Mouse (Mus musculus) kidney, postnatal 0 days (tissue): ENCODE measurements around the gene Zfp541. TPM values are rescaled to one million over a fixed set of nuclear protein-coding genes. Genes with fewer than 3 reads are reported as not detected.

Source experiments
- ATAC-seq: fragments of 200-750 bp; cut with Nextera tagmentation; replicated peaks from 2 replicates; pipeline ENCODE4 v1.8.0; 2017; ENCODE audit warnings: low read depth, moderate number of reproducible peaks, moderate TSS enrichment, moderate library complexity; ENCODE audit not compliant: low FRiP score
- DNase-seq: peaks from one replicate; pipeline ENCODE4 v3.0.0-alpha.2; 2016; ENCODE audit warnings: low spot score
- H3K27ac ChIP-seq: fragments of 300-500 bp; sonication (generic); 2 replicates; pipeline ENCODE4 v1.5.1; 2014; ENCODE audit warnings: mild to moderate bottlenecking
- H3K27me3 ChIP-seq: fragments of 300-500 bp; sonication (generic); 2 replicates; pipeline ENCODE4 v1.6.1; 2014; ENCODE audit warnings: low read length, mixed read lengths; ENCODE audit not compliant: insufficient read depth
- H3K36me3 ChIP-seq: fragments of 300-500 bp; sonication (generic); 2 replicates; pipeline ENCODE4 v1.6.1; 2014; ENCODE audit warnings: low read length, mixed read lengths; ENCODE audit not compliant: insufficient read depth
- H3K4me1 ChIP-seq: fragments of 300-500 bp; sonication (generic); replicated peaks from 2 replicates; pipeline ENCODE4 v1.6.1; 2014; ENCODE audit warnings: antibody characterized with exemption, low read length, mixed read lengths; ENCODE audit not compliant: insufficient read depth
- H3K4me2 ChIP-seq: fragments of 300-500 bp; sonication (generic); 2 replicates; pipeline ENCODE4 v1.6.1; 2014; ENCODE audit warnings: mild to moderate bottlenecking, low read length, moderate library complexity, mixed read lengths
- H3K4me3 ChIP-seq: fragments of 300-500 bp; sonication (generic); replicated peaks from 2 replicates; pipeline ENCODE4 v1.5.1; 2014; ENCODE audit warnings: low read depth, low read length
- H3K9ac ChIP-seq: fragments of 300-500 bp; sonication (generic); 2 replicates; pipeline ENCODE4 v1.6.1; 2014; ENCODE audit warnings: low read depth, low read length
- H3K9me3 ChIP-seq: fragments of 300-500 bp; sonication (generic); replicated peaks from 2 replicates; pipeline ENCODE4 v1.6.1; 2016; ENCODE audit warnings: low read length, inconsistent platforms, mixed read lengths
- CTCF ChIP-seq: IDR thresholded peaks from 2 replicates; pipeline ENCODE4 v1.5.1; 2016; ENCODE audit warnings: antibody characterized with exemption, low read depth, mild to moderate bottlenecking, moderate library complexity
- WGBS: fragments of 180-500 bp; shearing (Covaris S2); extraction: QIAGEN DNeasy Blood & Tissue Kit; methylation state at CpG from one replicate; pipeline ENCODE4 v1.1.7; 2014; 5-methylcytosine and 5-hydroxymethylcytosine counted together
- polyA plus RNA-seq: library from polyadenylated mRNA; unstranded; fragments of >200 nt; fragmentation: Nextera tagmentation; extraction: Ambion mirVana; gene quantifications from 2 replicates; pipeline ENCODE4 v1.2.1, GENCODE M21; 2015

Gene Zfp541
- polyA plus RNA-seq, 1 experiment from 2014 or later = 0.05 TPM

DNA sequence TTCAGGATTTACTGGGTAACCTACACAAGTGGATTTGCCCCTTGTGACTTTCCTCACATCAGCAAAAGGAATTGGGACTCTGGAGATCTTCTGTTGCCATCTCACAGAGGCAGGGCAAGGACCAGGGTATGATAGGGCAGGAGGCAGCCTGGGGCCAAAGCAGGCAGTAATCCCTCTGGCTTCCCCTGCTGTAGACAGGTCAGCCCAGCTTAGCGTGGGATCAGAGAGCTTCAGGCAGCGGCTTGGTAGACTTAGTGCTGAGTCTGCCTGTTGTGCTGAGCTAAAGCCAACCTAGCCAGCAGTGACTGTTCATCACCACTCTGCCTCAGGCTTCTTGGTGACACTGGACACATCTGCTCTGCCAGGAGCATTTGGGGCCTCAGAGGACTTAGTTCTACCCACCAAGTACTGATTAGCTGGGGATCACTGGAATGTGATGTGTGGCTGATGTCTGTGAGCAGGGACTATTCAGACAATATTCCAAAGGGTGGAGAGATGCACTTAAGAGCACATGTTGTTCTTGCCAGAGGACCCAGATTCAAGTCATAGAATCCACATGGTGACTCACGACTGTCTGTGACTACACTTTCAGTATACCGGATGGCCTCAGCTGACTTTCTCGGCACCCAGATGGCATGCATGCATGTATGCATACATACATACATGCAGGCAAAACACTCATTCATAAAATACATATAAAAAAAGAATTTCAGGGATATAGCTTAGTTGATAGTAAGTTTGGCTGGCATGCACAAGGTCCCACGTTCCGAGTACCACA lies 43.2 kb downstream of the Zfp541 start:
- no peaks in the 10 kb centered on the region for H3K9me3 ChIP-seq
- peaks cover 45% of the 10 kb centered on the region for H3K36me3 ChIP-seq
- DNase-seq (no peak), ATAC-seq (no peak)
- 88% methylated on average over 7 of the region's 7 CpGs for WGBS
- no peaks in the 10 kb centered on the region for H3K27me3 ChIP-seq
- H3K4me2 ChIP-seq = no peak overlapping the region
- H3K4me3 ChIP-seq = no peak overlapping the region
- no peak for TF ChIP-seq CTCF
- H3K4me1 ChIP-seq = peaks cover 3% of the 10 kb centered on the region; the same call in 1 of the 2 replicates
- no peak overlapping the region for H3K9ac ChIP-seq
- no peak overlapping the region for H3K27ac ChIP-seq

DNA sequence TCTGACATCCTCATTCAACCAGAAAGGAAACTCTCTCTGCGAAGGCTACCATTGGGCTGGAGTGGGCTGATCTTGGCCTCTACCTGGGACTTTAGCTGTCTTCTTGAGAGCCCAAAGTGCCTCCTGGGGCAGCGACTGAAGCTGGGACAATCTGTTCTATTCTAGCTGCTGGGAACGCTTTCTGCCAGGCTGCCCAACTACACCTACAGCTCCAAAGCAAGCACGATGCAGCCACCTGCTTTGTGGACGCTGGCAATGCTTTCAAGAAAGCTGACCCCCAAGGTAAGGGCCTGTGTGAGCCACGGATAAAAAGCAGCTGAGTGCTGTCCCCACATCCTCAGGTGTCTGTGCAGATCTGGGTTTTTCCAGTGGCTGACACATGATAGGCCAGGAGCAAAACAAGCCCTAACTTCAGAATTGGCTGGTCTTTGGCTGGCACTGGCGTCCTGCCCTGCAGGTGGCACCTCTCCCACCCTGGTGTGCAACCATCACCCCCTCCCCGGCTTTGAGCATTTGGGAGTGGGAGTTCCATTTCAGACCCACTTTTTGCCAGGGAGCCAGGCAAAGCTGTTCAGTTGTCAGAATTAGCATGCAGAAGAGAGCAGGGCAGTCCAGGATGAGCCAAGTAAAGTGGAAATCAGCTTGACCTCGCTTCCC lies 47.4 kb downstream of the Zfp541 start:
- no peak for DNase-seq
- H3K27ac ChIP-seq = no peak overlapping the region
- peaks cover 67% of the 10 kb centered on the region for H3K36me3 ChIP-seq
- no peak for TF ChIP-seq CTCF
- no peak overlapping the region for H3K4me3 ChIP-seq
- H3K4me1 ChIP-seq = no peaks in the 10 kb centered on the region
- no peak overlapping the region for H3K9ac ChIP-seq
- H3K4me2 ChIP-seq = no peak overlapping the region
- 91% methylated on average over 9 of the region's 9 CpGs for WGBS
- no peaks in the 10 kb centered on the region for H3K9me3 ChIP-seq
- H3K27me3 ChIP-seq = no peaks in the 10 kb centered on the region
- ATAC-seq = no peak

DNA sequence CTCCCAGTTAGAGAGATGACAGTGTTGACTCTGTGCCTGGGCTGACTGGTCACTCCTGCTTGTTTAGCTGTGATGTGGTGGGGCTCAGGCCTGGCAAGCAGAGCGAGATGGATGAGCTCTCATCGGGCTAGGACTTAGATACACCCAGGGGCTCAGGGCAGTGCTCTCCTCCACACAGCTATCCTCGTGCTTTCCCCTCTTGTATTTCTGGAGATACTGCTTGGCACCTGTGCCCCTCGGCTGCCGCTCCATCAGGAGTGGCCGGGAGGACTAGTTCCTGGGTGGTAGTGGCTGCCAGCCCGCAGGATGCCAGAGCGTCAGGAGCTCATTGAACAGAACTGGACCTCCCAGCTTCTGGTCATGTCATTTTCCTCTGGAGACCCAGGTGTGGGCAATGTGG lies 48.5 kb downstream of the Zfp541 start:
- WGBS = 93% methylated on average over 8 of the region's 8 CpGs
- no peak overlapping the region for H3K4me2 ChIP-seq

DNA sequence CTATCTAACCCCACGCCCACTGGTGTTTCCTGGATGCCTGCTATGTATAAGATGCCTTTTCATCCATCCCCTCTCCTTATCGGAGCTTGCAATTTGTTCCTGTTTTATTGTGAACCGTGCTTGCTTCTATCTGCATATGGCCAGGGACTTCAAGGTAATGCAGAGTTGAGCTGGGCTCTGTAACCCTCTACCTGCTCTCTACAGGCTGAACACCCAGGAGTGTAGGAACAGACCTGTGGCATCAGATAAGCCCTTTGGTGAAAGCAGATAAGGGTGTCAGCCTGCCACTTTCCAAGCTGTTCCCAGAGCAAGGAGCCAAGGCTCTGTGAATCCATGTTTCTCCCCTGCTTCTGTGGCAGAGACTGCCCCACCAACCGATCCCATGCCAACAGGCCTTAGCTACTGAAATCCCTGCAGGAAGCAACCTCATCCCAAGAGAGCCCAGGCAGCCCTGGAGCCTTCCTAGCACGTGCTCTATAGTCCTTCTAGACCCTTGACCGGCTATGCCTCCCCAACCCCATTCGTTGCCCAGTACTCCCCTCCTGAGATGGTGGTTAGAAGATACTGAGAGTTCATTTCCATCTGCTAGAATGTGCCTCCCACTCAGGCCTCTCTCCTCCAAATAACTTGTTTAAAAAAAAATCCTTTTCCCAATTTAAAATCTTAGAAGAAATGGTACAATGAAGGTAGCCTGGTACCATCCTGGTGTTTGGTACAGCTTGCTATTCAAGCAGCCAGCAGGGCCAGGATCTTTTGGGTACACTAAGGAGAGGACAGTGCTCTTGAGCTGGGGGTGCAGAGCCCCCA lies 49.9 kb downstream of the Zfp541 start:
- Histone ChIP-seq H3K4me2 (no peak overlapping the region), H3K9ac (no peak overlapping the region), H3K4me3 (no peak overlapping the region), H3K4me1 (no peaks in the 10 kb centered on the region), H3K9me3 (no peaks in the 10 kb centered on the region), H3K36me3 (peaks cover 82% of the 10 kb centered on the region), H3K27ac (no peak overlapping the region), H3K27me3 (no peaks in the 10 kb centered on the region)
- no peak for TF ChIP-seq CTCF
- no peak for DNase-seq
- ATAC-seq = no peak
- WGBS = 92% methylated on average over 7 of the region's 7 CpGs

More for the DNA sequence above, 48.5 kb downstream of the Zfp541 start:
- Histone ChIP-seq H3K9ac (no peak overlapping the region), H3K27ac (no peak overlapping the region), H3K27me3 (no peaks in the 10 kb centered on the region), H3K36me3 (peaks cover 76% of the 10 kb centered on the region), H3K9me3 (no peaks in the 10 kb centered on the region), H3K4me3 (no peak overlapping the region), H3K4me1 (no peaks in the 10 kb centered on the region)
- no peak for TF ChIP-seq CTCF
- ATAC-seq (no peak), DNase-seq (no peak)

DNA sequence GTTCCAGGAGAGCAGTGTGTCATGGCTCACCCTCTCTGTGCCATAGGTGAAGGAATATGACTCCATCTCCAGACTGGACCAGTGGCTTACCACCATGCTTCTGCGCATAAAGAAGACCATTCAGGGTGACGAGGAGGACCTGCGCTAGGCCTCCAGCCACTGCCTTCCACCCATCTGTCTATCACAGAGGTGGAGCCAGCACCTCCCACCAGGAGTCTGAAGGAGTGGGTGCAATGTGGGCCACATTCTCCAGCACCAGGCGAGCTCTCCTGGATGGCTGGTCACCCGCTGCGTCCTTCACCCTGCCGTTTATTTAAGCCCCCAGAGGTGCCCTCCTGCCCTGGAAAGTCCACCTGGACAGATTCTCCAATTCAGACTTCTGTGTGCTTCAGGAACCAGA lies 54.8 kb downstream of the Zfp541 start:
- no peak for ATAC-seq
- peaks cover 49% of the 10 kb centered on the region for H3K36me3 ChIP-seq
- H3K4me2 ChIP-seq = no peak overlapping the region
- no peak for TF ChIP-seq CTCF
- H3K27ac ChIP-seq = no peak overlapping the region
- DNase-seq = no peak
- no peaks in the 10 kb centered on the region for H3K9me3 ChIP-seq
- no peaks in the 10 kb centered on the region for H3K27me3 ChIP-seq
- no peak overlapping the region for H3K4me3 ChIP-seq
- 0 out of 2 replicates have a peak, but pooled peaks cover 4% of the 10 kb centered on the region for H3K4me1 ChIP-seq
- WGBS = 85% methylated on average over 7 of the region's 7 CpGs
- no peak overlapping the region for H3K9ac ChIP-seq

DNA sequence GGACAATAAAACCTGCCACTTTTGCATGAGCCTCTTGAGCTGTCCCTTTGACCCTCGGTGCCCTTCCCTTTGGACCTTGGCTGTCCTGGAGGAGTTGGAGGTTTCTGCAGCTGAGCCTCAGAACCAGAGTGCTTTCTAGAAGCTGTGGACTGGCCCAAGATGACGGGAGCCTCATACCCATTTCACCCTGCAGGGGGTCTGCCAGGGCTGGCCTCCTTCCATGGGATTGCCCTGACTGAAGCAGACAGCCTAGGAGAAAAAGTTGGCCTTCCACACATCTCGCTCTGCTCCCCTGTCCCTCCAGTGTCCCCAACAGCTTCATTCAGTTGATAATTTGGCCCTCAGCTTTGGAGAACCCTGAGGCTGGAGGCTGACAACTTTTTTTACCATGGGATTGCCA lies 55.5 kb downstream of the Zfp541 start:
- Histone ChIP-seq H3K36me3 (peaks cover 42% of the 10 kb centered on the region), H3K4me2 (no peak overlapping the region), H3K4me3 (no peak overlapping the region), H3K9ac (no peak overlapping the region), H3K4me1 (0 out of 2 replicates have a peak, but pooled peaks cover 4% of the 10 kb centered on the region), H3K9me3 (no peaks in the 10 kb centered on the region), H3K27ac (no peak overlapping the region), H3K27me3 (no peaks in the 10 kb centered on the region)
- no peak for ATAC-seq
- DNase-seq = no peak
- TF ChIP-seq CTCF = no peak
- WGBS = 82% methylated on average over 3 of the region's 3 CpGs
